Mouse (Mus musculus): ENCODE results near the gene Gm49721. TPM values are rescaled to one million over a fixed set of nuclear protein-coding genes. Genes with fewer than 3 reads are reported as not detected.

Gm49721 gene
- polyA plus RNA-seq, 1 experiment from 2014 or later: 0.14 TPM

Other genes with a start within 250 kb of the Gm49721 start
- gene Ezr, start 196.1 kb upstream of the Gm49721 start, polyA plus RNA-seq (2015; fragmentation: Nextera tagmentation; extraction: Ambion mirVana): 182 and 184 TPM in 2 replicates
- gene Rsph3b, start 30.2 kb upstream of the Gm49721 start, polyA plus RNA-seq (2015; fragmentation: Nextera tagmentation; extraction: Ambion mirVana): 45.5 and 47.8 TPM in 2 replicates
- 53.5 and 56.3 TPM in 2 replicates for gene Tagap1, start 17.7 kb upstream of the Gm49721 start, polyA plus RNA-seq (2015; fragmentation: Nextera tagmentation; extraction: Ambion mirVana)
- 287 and 291 TPM in 2 replicates for gene Rnaset2b, start 8.3 kb upstream of the Gm49721 start, polyA plus RNA-seq (2015; fragmentation: Nextera tagmentation; extraction: Ambion mirVana)
- 0.32 TPM in 1 of 2 replicates, not detected in the other for gene Gm1604a, start 46.7 kb downstream of the Gm49721 start, polyA plus RNA-seq (2015; fragmentation: Nextera tagmentation; extraction: Ambion mirVana)
- gene Rps6ka2, start 191.2 kb downstream of the Gm49721 start, polyA plus RNA-seq (2015; fragmentation: Nextera tagmentation; extraction: Ambion mirVana): 20.9 and 21.5 TPM in 2 replicates